Mouse (Mus musculus): ENCODE measurements around the gene Lypd1. TPM values are rescaled to one million over a fixed set of nuclear protein-coding genes. Genes with fewer than 3 reads are reported as not detected.

Lypd1 gene
- total RNA-seq, 2 experiments from 2014 or later: 10.0 to 10.3 TPM

Other genes starting within 250 kb of the Lypd1 start
- gene Gpr39, start 236.1 kb downstream of the Lypd1 start, total RNA-seq (2021): under 1 TPM; 0.19 to 0.20 TPM

Data from adrenal gland, adult 18-20 months (tissue).